Comparison of ENCODE assay signal across 13 mouse cellular contexts in genomic region chr19:37932198-37932597, GRCm38 (mm10).
"Had no signal": no experiment of that assay in that cellular context is flagged by ENCODE, and none has a peak within 500 bp of the region (broad histone marks: within the 10 kb centered on the region; RNA-seq: fewer than 3 reads in every experiment).

No protein-coding gene starts in this region.

- H3K9ac ChIP-seq: limb, embryonic 12.5 days; limb, embryonic 15.5 days; liver, embryonic 14.5 days; liver, postnatal 0 days; lung, embryonic 14.5 days; midbrain, embryonic 13.5 days had no signal

- H3K36me3 ChIP-seq: limb, embryonic 12.5 days; midbrain, embryonic 13.5 days had no signal

- H3K4me3 ChIP-seq: limb, embryonic 12.5 days; limb, embryonic 15.5 days; midbrain, embryonic 13.5 days had no signal

- H3K27ac ChIP-seq: limb, embryonic 12.5 days; limb, embryonic 15.5 days; liver, embryonic 14.5 days; macrophage; midbrain, embryonic 13.5 days had no signal

- H3K9me3 ChIP-seq: limb, embryonic 12.5 days; limb, embryonic 15.5 days; midbrain, embryonic 13.5 days had no signal

- H3K27me3 ChIP-seq: limb, embryonic 12.5 days; limb, embryonic 15.5 days; midbrain, embryonic 13.5 days had no signal

- DNase-seq: left cerebral cortex, postnatal 4 days; liver, postnatal 0 days; lung, embryonic 14.5 days; thymus, adult 18-20 months; thymus, postnatal 36 days had no signal

- ATAC-seq: intestine, postnatal 0 days; liver, postnatal 0 days; lung, postnatal 0 days; midbrain, embryonic 13.5 days had no signal

- H3K4me2 ChIP-seq: limb, embryonic 12.5 days; limb, embryonic 15.5 days; liver, embryonic 11.5 days; lung, embryonic 14.5 days; midbrain, embryonic 13.5 days had no signal

- H3K4me1 ChIP-seq: limb, embryonic 12.5 days; limb, embryonic 15.5 days; midbrain, embryonic 13.5 days had no signal
